ENCODE assay signal across 8 mouse cellular contexts in genomic region chr7:35064286-35065258, GRCm38 (mm10). TPM values are rescaled to one million over a fixed set of nuclear protein-coding genes. Genes with fewer than 3 reads are reported as not detected.
A peak's percentile ranks its signal among the peaks of the same experiment; 100 is the strongest.
DNase-seq lines count a peak whose midpoint lies in the region; ATAC-seq and TF ChIP-seq lines count a peak whose summit lies in the region.

No protein-coding gene starts in this region.

- 60% methylated on average over 14 of the region's 14 CpGs for WGBS in small intestine, adult 2 months

- no peak for TF ChIP-seq CTCF in small intestine, adult 2 months (IDR thresholded peaks at IDR 0.05; ENCODE audit: extremely low read depth, insufficient read length, insufficient replicate concordance, low read depth, low read length)

- no peaks in the 10 kb centered on the region; the same call in 1 of the 2 replicates for H3K4me1 ChIP-seq in small intestine, adult 2 months (ENCODE audit: control insufficient read depth, insufficient read depth, insufficient read length, low read length)

- H3K4me3 ChIP-seq in small intestine, adult 2 months (ENCODE audit: low read depth, low read length) = no peak overlapping the region

- DNase-seq in gastrocnemius, postnatal 10 days = peak; percentile 34
- DNase-seq in gastrocnemius, adult 18-20 months (ENCODE audit: low spot score) = no peak
- DNase-seq in right cerebral cortex, adult 18-20 months = peak; percentile 29
- no peak for DNase-seq in right cerebral cortex, postnatal 25 days
- DNase-seq in heart, postnatal 4 days = peak; percentile 48
- no peak for DNase-seq in natural killer cell, adult 2 months (ENCODE audit: low spot score in 2 of 2)

- ATAC-seq in activated CD4-positive, CD25-positive, alpha-beta regulatory T cell, adult 4 months = no peak

- no peaks in the 10 kb centered on the region for H3K27me3 ChIP-seq in small intestine, adult 2 months (ENCODE audit: control insufficient read depth, insufficient read depth, low read length)

- H3K36me3 ChIP-seq in small intestine, adult 2 months (ENCODE audit: control insufficient read depth, insufficient read depth, low read length) = no peaks in the 10 kb centered on the region

- TF ChIP-seq POLR2A in small intestine, adult 2 months (IDR thresholded peaks at IDR 0.05; ENCODE audit: low read depth, low read length) = no peak

- peak overlapping the region; percentile 12; the same call in 1 of the 2 replicates for H3K27ac ChIP-seq in small intestine, adult 2 months (ENCODE audit: insufficient read depth, low read depth, low read length)

RNA-seq across cellular contexts. Expression of gene Cebpg, which starts 8.2 kb away (rescaled TPM):
- 10 to 100 TPM; 19.7 to 25.9 TPM for total RNA-seq in gastrocnemius, postnatal 10 days (2021)
- total RNA-seq in gastrocnemius, adult 18-20 months (2021) = 10 to 100 TPM; 32.1 to 41.5 TPM
- total RNA-seq in heart, postnatal 4 days (2021) = 10 to 100 TPM; 17.4 to 19.3 TPM
- polyA plus RNA-seq in small intestine, adult 2 months (2012; rRNA removed) = 4.3 and 8.0 TPM in 2 replicates
- polyA plus RNA-seq in activated CD4-positive, CD25-positive, alpha-beta regulatory T cell, adult 4 months (2017; shearing (Covaris generic)) = 1 to 10 TPM; 7.8 to 8.6 TPM

RNA-seq across cellular contexts. Expression of gene Cebpa, which starts 54.5 kb away (rescaled TPM):
- 1 to 10 TPM; 7.5 to 8.2 TPM for total RNA-seq in gastrocnemius, postnatal 10 days (2021)
- total RNA-seq in gastrocnemius, adult 18-20 months (2021) = 1 to 10 TPM; 3.6 to 6.7 TPM
- 1 to 10 TPM; 3.2 to 4.0 TPM for total RNA-seq in heart, postnatal 4 days (2021)
- polyA plus RNA-seq in small intestine, adult 2 months (2012; rRNA removed) = 39.2 and 105 TPM in 2 replicates
- polyA plus RNA-seq in activated CD4-positive, CD25-positive, alpha-beta regulatory T cell, adult 4 months (2017; shearing (Covaris generic)) = 1 to 10 TPM in 1 of 2 experiments, under 1 TPM in 1; 0.81 to 1.2 TPM

Comparison
In these comparisons a context has a peak if more than half of its experiments do, and no peak if none do; other contexts are left out.
1. DNase-seq: peak in gastrocnemius, postnatal 10 days (single experiment), right cerebral cortex, adult 18-20 months (single experiment) and heart, postnatal 4 days (single experiment); none in gastrocnemius, adult 18-20 months (single experiment), right cerebral cortex, postnatal 25 days (single experiment) and natural killer cell, adult 2 months (0 of 2).